Mouse (Mus musculus) forebrain, embryonic 14.5 days (tissue): ENCODE measurements around the gene Sptbn2. TPM values are rescaled to one million over a fixed set of nuclear protein-coding genes. Genes with fewer than 3 reads are reported as not detected.

Experiments
- ATAC-seq: fragments of 200-750 bp; cut with Nextera tagmentation; 2 replicates; pipeline ENCODE4 v1.8.0; 2017; ENCODE audit warnings: mild to moderate bottlenecking, moderate library complexity
- DNase-seq: peaks from one replicate; pipeline ENCODE4 v3.0.0-alpha.2; 2015; ENCODE audit warnings: low spot score
- H3K27ac ChIP-seq: fragments of 300-500 bp; sonication (generic); 2 replicates; pipeline ENCODE4 v1.5.1; 2014; ENCODE audit warnings: low read depth, mild to moderate bottlenecking, control low read depth, low read length, moderate library complexity
- H3K27me3 ChIP-seq: fragments of 300-500 bp; sonication (generic); replicated peaks from 2 replicates; pipeline ENCODE4 v1.6.1; 2014; ENCODE audit warnings: low read length, control low read depth, mixed read lengths; ENCODE audit not compliant: control insufficient read depth, insufficient read depth
- H3K36me3 ChIP-seq: fragments of 300-500 bp; sonication (generic); 2 replicates; pipeline ENCODE4 v1.6.1; 2014; ENCODE audit warnings: low read length, control low read depth; ENCODE audit not compliant: control insufficient read depth, insufficient read depth
- H3K4me1 ChIP-seq: fragments of 300-500 bp; sonication (generic); 2 replicates; pipeline ENCODE4 v1.6.1; 2014; ENCODE audit warnings: antibody characterized with exemption, low read length, control low read depth; ENCODE audit not compliant: control insufficient read depth, insufficient read depth
- H3K4me2 ChIP-seq: fragments of 300-500 bp; sonication (generic); 2 replicates; pipeline ENCODE4 v1.6.1; 2014; ENCODE audit warnings: mild to moderate bottlenecking, control low read depth, low read length
- H3K4me3 ChIP-seq: fragments of 300-500 bp; sonication (generic); 2 replicates; pipeline ENCODE4 v1.5.1; 2014; ENCODE audit warnings: low read depth, low read length, control low read depth
- H3K9ac ChIP-seq: fragments of 300-500 bp; sonication (generic); 2 replicates; pipeline ENCODE4 v1.6.1; 2014; ENCODE audit warnings: mild to moderate bottlenecking, low read length, control low read depth, moderate library complexity
- H3K9me3 ChIP-seq: fragments of 300-500 bp; sonication (generic); replicated peaks from 2 replicates; pipeline ENCODE4 v1.6.1; 2016; ENCODE audit warnings: low read length, control low read depth, mixed read lengths; ENCODE audit not compliant: control insufficient read depth
- WGBS: fragments of 180-500 bp; shearing (Covaris S2); extraction: QIAGEN DNeasy Blood & Tissue Kit; methylation state at CpG from one replicate; pipeline ENCODE4 v1.1.7; 2014; 5-methylcytosine and 5-hydroxymethylcytosine counted together
- polyA plus RNA-seq: library from polyadenylated mRNA; unstranded; fragments of >200 nt; fragmentation: Nextera tagmentation; extraction: Ambion mirVana; gene quantifications from 2 replicates; pipeline ENCODE4 v1.2.1, GENCODE M21; 2014

Gene Sptbn2
- polyA plus RNA-seq, 1 experiment from 2014 or later: 25.0 TPM

- Histone ChIP-seq H3K36me3 (peaks cover 27% of the 10 kb centered on the region), H3K4me1 (peaks cover 3% of the 10 kb centered on the region; the same call in 1 of the 2 replicates), H3K9me3 (no peaks in the 10 kb centered on the region), H3K4me2 (no peak overlapping the region), H3K27me3 (no peaks in the 10 kb centered on the region), H3K9ac (no peak overlapping the region), H3K4me3 (no peak overlapping the region), H3K27ac (no peak overlapping the region)
- WGBS: 98% methylated on average over 14 of the region's 14 CpGs
- ATAC-seq: no peak
- no peak for DNase-seq
Measured at GRCm38 (mm10) chr19:4716756-4717155, 5.8 kb downstream of the Sptbn2 start.

- H3K4me1 ChIP-seq: peaks cover 3% of the 10 kb centered on the region; the same call in 1 of the 2 replicates
- H3K27me3 ChIP-seq: no peaks in the 10 kb centered on the region
- H3K4me2 ChIP-seq: no peak overlapping the region
- H3K9ac ChIP-seq: no peak overlapping the region
- no peak overlapping the region for H3K27ac ChIP-seq
- no peak overlapping the region for H3K4me3 ChIP-seq
- DNase-seq (no peak), ATAC-seq (no peak)
- WGBS: 97% methylated on average over 2 of the region's 2 CpGs
- peaks cover 28% of the 10 kb centered on the region for H3K36me3 ChIP-seq
- H3K9me3 ChIP-seq: no peaks in the 10 kb centered on the region
Measured at GRCm38 (mm10) chr19:4717281-4717680, 6.3 kb downstream of the Sptbn2 start.

DNA sequence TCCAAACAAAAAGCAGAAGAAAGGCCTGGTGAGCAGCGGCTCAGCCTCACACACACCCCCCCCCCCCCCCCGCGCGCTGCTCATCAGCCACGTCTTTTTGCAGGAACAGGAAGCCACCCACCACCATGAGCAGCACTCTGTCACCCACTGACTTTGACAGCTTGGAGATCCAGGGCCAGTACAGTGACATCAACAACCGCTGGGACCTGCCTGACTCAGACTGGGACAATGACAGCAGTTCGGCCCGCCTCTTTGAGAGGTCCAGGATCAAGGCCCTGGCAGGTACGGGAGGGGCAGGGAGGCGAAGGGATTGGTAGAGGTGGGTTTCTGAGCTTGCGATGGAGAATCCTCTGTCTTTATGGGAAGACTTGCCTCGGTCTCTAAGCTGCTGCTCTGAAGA is 7.7 kb downstream of the Sptbn2 start:
- H3K9me3 ChIP-seq: no peaks in the 10 kb centered on the region
- H3K4me3 ChIP-seq: no peak overlapping the region
- H3K27me3 ChIP-seq: no peaks in the 10 kb centered on the region
- no peak overlapping the region for H3K27ac ChIP-seq
- peaks cover 2% of the 10 kb centered on the region; the same call in 1 of the 2 replicates for H3K4me1 ChIP-seq
- H3K9ac ChIP-seq: no peak overlapping the region; the same call in 1 of the 2 replicates
- no peak overlapping the region for H3K4me2 ChIP-seq
- DNase-seq: no peak
- ATAC-seq: no peak
- H3K36me3 ChIP-seq: peaks cover 28% of the 10 kb centered on the region
- 31% methylated on average over 11 of the region's 12 CpGs for WGBS

- 17% methylated on average over 5 of the region's 5 CpGs for WGBS
- no peak for ATAC-seq
- H3K27ac ChIP-seq: no peak overlapping the region
Measured at GRCm38 (mm10) chr19:4719351-4719764, 8.4 kb downstream of the Sptbn2 start.

DNA sequence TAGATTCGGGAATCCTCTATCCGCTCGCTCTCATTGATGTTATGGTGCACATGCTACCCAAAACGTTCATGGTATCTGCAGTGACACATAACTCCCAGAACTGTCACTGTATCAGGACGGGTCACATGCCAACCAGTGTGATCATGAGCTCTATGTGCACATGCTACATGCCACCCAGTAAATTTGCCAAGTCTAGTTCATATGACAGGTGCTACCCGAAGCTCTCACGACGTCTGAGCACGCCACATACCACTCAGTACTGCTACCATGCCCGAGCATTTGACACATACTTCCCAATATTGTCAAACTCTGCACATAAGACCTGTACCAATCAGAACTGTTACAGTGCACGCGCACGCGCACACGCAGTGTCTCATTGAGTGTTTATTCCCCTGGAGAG is 9.1 kb downstream of the Sptbn2 start:
- H3K4me3 ChIP-seq: no peak overlapping the region
- H3K9ac ChIP-seq: no peak overlapping the region
- no peak overlapping the region for H3K4me2 ChIP-seq
- 85% methylated on average over 15 of the region's 15 CpGs for WGBS
- DNase-seq (no peak), ATAC-seq (no peak)
- no peaks in the 10 kb centered on the region for H3K27me3 ChIP-seq
- no peaks in the 10 kb centered on the region for H3K9me3 ChIP-seq
- no peak overlapping the region for H3K27ac ChIP-seq
- no peaks in the 10 kb centered on the region for H3K4me1 ChIP-seq
- H3K36me3 ChIP-seq: peaks cover 39% of the 10 kb centered on the region

More at GRCm38 (mm10) chr19:4719351-4719764, 8.4 kb downstream of the Sptbn2 start:
- H3K4me1 ChIP-seq: no peaks in the 10 kb centered on the region; the same call in 1 of the 2 replicates
- no peak for DNase-seq
- H3K9ac ChIP-seq: no peak overlapping the region; the same call in 1 of the 2 replicates
- no peaks in the 10 kb centered on the region for H3K9me3 ChIP-seq
- no peaks in the 10 kb centered on the region for H3K27me3 ChIP-seq
- peaks cover 34% of the 10 kb centered on the region for H3K36me3 ChIP-seq
- H3K4me2 ChIP-seq: no peak overlapping the region
- H3K4me3 ChIP-seq: no peak overlapping the region

GRCm38 (mm10) chr19:4720671-4721244 is 9.8 kb downstream of the Sptbn2 start:
- DNase-seq: no peak
- H3K27me3 ChIP-seq: no peaks in the 10 kb centered on the region

DNA sequence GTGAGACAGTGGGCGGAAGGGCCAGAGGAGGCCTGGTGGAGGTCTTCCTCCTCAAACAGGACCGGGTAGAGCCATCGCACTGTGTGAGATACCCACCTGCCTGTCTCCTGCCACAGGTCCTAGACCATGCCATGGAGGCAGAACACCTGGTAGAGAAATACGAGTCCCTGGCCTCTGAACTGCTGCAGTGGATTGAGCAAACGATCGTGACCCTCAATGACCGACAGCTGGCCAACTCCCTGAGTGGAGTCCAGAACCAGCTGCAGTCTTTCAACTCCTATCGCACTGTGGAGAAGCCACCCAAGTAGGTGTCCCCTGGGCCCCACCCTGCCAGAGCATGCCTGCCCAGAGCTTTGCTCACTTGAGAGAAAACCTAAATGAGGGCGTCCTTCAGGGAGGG is 18.2 kb downstream of the Sptbn2 start:
- Histone ChIP-seq H3K36me3 (peaks cover 92% of the 10 kb centered on the region), H3K4me2 (no peak overlapping the region), H3K27me3 (no peaks in the 10 kb centered on the region), H3K4me1 (no peaks in the 10 kb centered on the region), H3K9me3 (no peaks in the 10 kb centered on the region), H3K9ac (no peak overlapping the region), H3K4me3 (no peak overlapping the region), H3K27ac (no peak overlapping the region)
- ATAC-seq (no peak), DNase-seq (no peak)
- WGBS: 93% methylated on average over 9 of the region's 9 CpGs

More at GRCm38 (mm10) chr19:4720671-4721244, 9.8 kb downstream of the Sptbn2 start:
- Histone ChIP-seq H3K4me1 (no peaks in the 10 kb centered on the region), H3K36me3 (peaks cover 43% of the 10 kb centered on the region), H3K9ac (no peak overlapping the region; the same call in 1 of the 2 replicates), H3K27ac (peak overlapping the region; percentile 14; the same call in 1 of the 2 replicates), H3K4me3 (no peak overlapping the region), H3K4me2 (no peak overlapping the region), H3K9me3 (no peaks in the 10 kb centered on the region)
- 20% methylated on average over 11 of the region's 11 CpGs for WGBS
- ATAC-seq: no peak

DNA sequence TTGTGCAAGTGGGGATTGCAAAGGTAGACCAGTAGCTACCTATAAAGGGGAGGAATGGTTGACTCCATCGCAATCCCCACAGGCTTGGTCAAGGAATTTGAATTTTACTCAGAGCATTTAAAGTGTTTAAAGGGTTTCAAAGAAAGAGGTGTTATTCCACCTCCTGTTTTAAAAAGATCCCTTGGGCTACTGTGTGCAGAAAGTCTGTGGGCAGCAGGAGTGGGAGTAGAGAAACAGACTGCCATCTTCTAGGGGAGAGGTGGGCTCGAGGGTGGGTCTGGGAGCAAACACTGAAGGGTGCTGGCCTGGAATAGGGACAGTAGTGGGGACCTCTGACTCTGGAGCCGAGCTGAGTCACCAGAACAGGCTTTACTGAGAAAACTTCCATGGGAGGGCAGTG is 22.1 kb downstream of the Sptbn2 start:
- H3K4me3 ChIP-seq: no peak overlapping the region
- H3K9me3 ChIP-seq: no peaks in the 10 kb centered on the region
- no peak overlapping the region for H3K9ac ChIP-seq
- no peak overlapping the region for H3K4me2 ChIP-seq
- DNase-seq (no peak), ATAC-seq (no peak)
- WGBS: 86% methylated on average over 3 of the region's 3 CpGs
- no peak overlapping the region for H3K27ac ChIP-seq
- no peaks in the 10 kb centered on the region for H3K27me3 ChIP-seq
- H3K36me3 ChIP-seq: peaks cover 90% of the 10 kb centered on the region
- H3K4me1 ChIP-seq: no peaks in the 10 kb centered on the region

- Histone ChIP-seq H3K4me1 (no peaks in the 10 kb centered on the region), H3K27ac (no peak overlapping the region), H3K27me3 (no peaks in the 10 kb centered on the region), H3K36me3 (peaks cover 90% of the 10 kb centered on the region), H3K9me3 (no peaks in the 10 kb centered on the region), H3K4me3 (no peak overlapping the region), H3K9ac (no peak overlapping the region), H3K4me2 (no peak overlapping the region)
- 90% methylated on average over 13 of the region's 13 CpGs for WGBS
- ATAC-seq: no peak
- no peak for DNase-seq
Measured at GRCm38 (mm10) chr19:4737866-4738265, 26.9 kb downstream of the Sptbn2 start.
